Mouse (Mus musculus): ENCODE measurements around the gene Olfr1466. TPM values are rescaled to one million over a fixed set of nuclear protein-coding genes. Genes with fewer than 3 reads are reported as not detected.

Olfr1466 gene
- polyA plus RNA-seq (2014; fragmentation: Illumina TruSeq; extraction: RNeasy Lipid Tissue Mini Kit (QIAGEN cat#74804); ENCODE audit: low read depth, low replicate concordance) = not detected

GRCm38 (mm10) chr19:13338562-13338961 lies at the start of gene Olfr1466:
Olfr1466 (plus strand) TSS chr19:13338862.

GRCm38 (mm10) chr19:13315441-13315840 lies 23.2 kb upstream of the Olfr1466 start, which contains the start of gene Olfr1465:
Olfr1465 (minus strand) TSS chr19:13315541.

GRCm38 (mm10) chr19:13361936-13362335 lies 23.3 kb downstream of the Olfr1466 start, which contains the start of gene Olfr1467:
Olfr1467 (plus strand) TSS chr19:13362236.

Other genes with a start within 250 kb of the Olfr1466 start
- gene Olfr1457, start 241.0 kb upstream of the Olfr1466 start, polyA plus RNA-seq (2014; fragmentation: Illumina TruSeq; extraction: RNeasy Lipid Tissue Mini Kit (QIAGEN cat#74804); ENCODE audit: low read depth, low replicate concordance) = not detected
- gene Olfr1458, start 232.1 kb upstream of the Olfr1466 start, polyA plus RNA-seq (2014; fragmentation: Illumina TruSeq; extraction: RNeasy Lipid Tissue Mini Kit (QIAGEN cat#74804); ENCODE audit: low read depth, low replicate concordance) = not detected
- not detected for gene Olfr1459, start 189.3 kb upstream of the Olfr1466 start, polyA plus RNA-seq (2014; fragmentation: Illumina TruSeq; extraction: RNeasy Lipid Tissue Mini Kit (QIAGEN cat#74804); ENCODE audit: low read depth, low replicate concordance)
- not detected for gene Olfr1461, start 175.9 kb upstream of the Olfr1466 start, polyA plus RNA-seq (2014; fragmentation: Illumina TruSeq; extraction: RNeasy Lipid Tissue Mini Kit (QIAGEN cat#74804); ENCODE audit: low read depth, low replicate concordance)
- gene Olfr1462, start 153.1 kb upstream of the Olfr1466 start, polyA plus RNA-seq (2014; fragmentation: Illumina TruSeq; extraction: RNeasy Lipid Tissue Mini Kit (QIAGEN cat#74804); ENCODE audit: low read depth, low replicate concordance) = not detected
- not detected for gene Olfr1463, start 107.5 kb upstream of the Olfr1466 start, polyA plus RNA-seq (2014; fragmentation: Illumina TruSeq; extraction: RNeasy Lipid Tissue Mini Kit (QIAGEN cat#74804); ENCODE audit: low read depth, low replicate concordance)
- not detected for gene Olfr1465, start 23.3 kb upstream of the Olfr1466 start, polyA plus RNA-seq (2014; fragmentation: Illumina TruSeq; extraction: RNeasy Lipid Tissue Mini Kit (QIAGEN cat#74804); ENCODE audit: low read depth, low replicate concordance)
- not detected for gene Olfr1467, start 23.4 kb downstream of the Olfr1466 start, polyA plus RNA-seq (2014; fragmentation: Illumina TruSeq; extraction: RNeasy Lipid Tissue Mini Kit (QIAGEN cat#74804); ENCODE audit: low read depth, low replicate concordance)
- not detected for gene Olfr1469, start 69.0 kb downstream of the Olfr1466 start, polyA plus RNA-seq (2014; fragmentation: Illumina TruSeq; extraction: RNeasy Lipid Tissue Mini Kit (QIAGEN cat#74804); ENCODE audit: low read depth, low replicate concordance)
- gene Olfr1471, start 104.5 kb downstream of the Olfr1466 start, polyA plus RNA-seq (2014; fragmentation: Illumina TruSeq; extraction: RNeasy Lipid Tissue Mini Kit (QIAGEN cat#74804); ENCODE audit: low read depth, low replicate concordance) = not detected
- not detected for gene Olfr1472, start 117.2 kb downstream of the Olfr1466 start, polyA plus RNA-seq (2014; fragmentation: Illumina TruSeq; extraction: RNeasy Lipid Tissue Mini Kit (QIAGEN cat#74804); ENCODE audit: low read depth, low replicate concordance)
- gene Olfr1474, start 130.7 kb downstream of the Olfr1466 start, polyA plus RNA-seq (2014; fragmentation: Illumina TruSeq; extraction: RNeasy Lipid Tissue Mini Kit (QIAGEN cat#74804); ENCODE audit: low read depth, low replicate concordance) = not detected
- not detected for gene Olfr1475, start 141.3 kb downstream of the Olfr1466 start, polyA plus RNA-seq (2014; fragmentation: Illumina TruSeq; extraction: RNeasy Lipid Tissue Mini Kit (QIAGEN cat#74804); ENCODE audit: low read depth, low replicate concordance)
- not detected for gene Olfr1477, start 161.7 kb downstream of the Olfr1466 start, polyA plus RNA-seq (2014; fragmentation: Illumina TruSeq; extraction: RNeasy Lipid Tissue Mini Kit (QIAGEN cat#74804); ENCODE audit: low read depth, low replicate concordance)
- gene Olfr1480, start 189.1 kb downstream of the Olfr1466 start, polyA plus RNA-seq (2014; fragmentation: Illumina TruSeq; extraction: RNeasy Lipid Tissue Mini Kit (QIAGEN cat#74804); ENCODE audit: low read depth, low replicate concordance) = not detected
- not detected for gene Olfr1484, start 244.6 kb downstream of the Olfr1466 start, polyA plus RNA-seq (2014; fragmentation: Illumina TruSeq; extraction: RNeasy Lipid Tissue Mini Kit (QIAGEN cat#74804); ENCODE audit: low read depth, low replicate concordance)